Mouse (Mus musculus) retina, adult 2 months (tissue): Measurements from ENCODE around the gene Kcnn1.
A peak's percentile ranks its signal among the peaks of the same experiment; 100 is the strongest.
"Not testable (repeated sequence)": the region's sequence is repeated elsewhere in the genome, so short reads cannot be mapped to it uniquely, and the experiment has no call there.

ENCODE experiments used
- DNase-seq: peaks from one replicate; pipeline ENCODE4 v3.0.0-alpha.2; 2012; ENCODE audit warnings: low read depth, low spot score

Gene Kcnn1

GRCm38 (mm10) chr8:70843214-70843773 lies 19.8 kb downstream of the Kcnn1 start:
- no peak for DNase-seq

GRCm38 (mm10) chr8:70842484-70842883 lies 20.6 kb downstream of the Kcnn1 start:
- no peak for DNase-seq

GRCm38 (mm10) chr8:70841147-70842072 lies 21.6 kb downstream of the Kcnn1 start:
- peak; percentile 67 for DNase-seq

- DNase-seq = no peak
Measured at GRCm38 (mm10) chr8:70840590-70840989, 22.5 kb downstream of the Kcnn1 start.

GRCm38 (mm10) chr8:70839408-70840351 lies 23.4 kb downstream of the Kcnn1 start, which contains the start of gene Arrdc2:
Gene Arrdc2, minus strand, starts transcription at chr8:70839720.
- peak; percentile 98 for DNase-seq

- DNase-seq = no peak
Measured at GRCm38 (mm10) chr8:70838654-70839407, 24.2 kb downstream of the Kcnn1 start.

- DNase-seq = no peak
Measured at GRCm38 (mm10) chr8:70836666-70837065, 26.4 kb downstream of the Kcnn1 start.

DNA sequence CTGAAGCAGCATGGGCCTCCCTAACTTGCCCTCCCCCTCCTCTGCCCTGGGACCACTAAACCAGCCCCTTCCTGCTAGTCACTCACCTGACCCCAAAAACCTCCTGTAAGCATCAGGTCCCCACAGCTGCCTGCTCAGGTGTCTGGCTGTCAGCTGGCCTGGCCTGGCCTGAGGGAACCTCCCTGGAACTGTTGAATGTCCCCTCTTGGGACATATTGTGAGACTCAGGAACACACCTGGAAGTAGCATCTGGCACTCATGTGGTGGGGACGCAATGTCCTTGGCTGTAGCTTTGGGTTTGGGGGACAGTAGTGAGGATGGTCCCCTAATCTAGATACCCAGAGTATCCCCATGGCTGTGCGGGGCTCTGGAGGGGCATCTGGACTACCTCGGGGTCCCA lies 29.0 kb downstream of the Kcnn1 start:
- DNase-seq = no peak

GRCm38 (mm10) chr8:70833520-70833919 lies 29.5 kb downstream of the Kcnn1 start:
- no peak for DNase-seq

GRCm38 (mm10) chr8:70833018-70833482 lies 30.0 kb downstream of the Kcnn1 start:
- DNase-seq = no peak

DNA sequence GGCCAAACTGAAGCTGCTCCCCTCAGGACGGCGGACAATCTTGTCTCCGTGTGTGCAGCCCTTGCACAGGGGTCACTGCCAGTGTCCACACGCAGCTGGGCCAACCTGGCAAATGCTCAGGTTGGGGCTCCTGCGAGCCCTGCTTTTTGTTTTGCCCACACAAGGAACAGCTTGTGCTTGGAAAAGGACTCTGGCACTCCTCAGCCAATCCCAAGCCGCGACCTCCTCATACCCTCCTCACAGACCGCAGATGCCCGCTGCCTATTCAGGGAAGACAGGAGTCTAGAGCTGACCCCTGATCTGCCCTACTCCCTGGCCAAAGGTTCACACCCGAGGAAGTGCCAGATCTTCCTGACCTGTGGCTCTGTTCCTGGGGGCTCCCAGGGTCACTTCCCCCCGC lies 30.7 kb downstream of the Kcnn1 start:
- DNase-seq = no peak

GRCm38 (mm10) chr8:70831517-70831916 lies 31.5 kb downstream of the Kcnn1 start:
- DNase-seq = no peak

DNA sequence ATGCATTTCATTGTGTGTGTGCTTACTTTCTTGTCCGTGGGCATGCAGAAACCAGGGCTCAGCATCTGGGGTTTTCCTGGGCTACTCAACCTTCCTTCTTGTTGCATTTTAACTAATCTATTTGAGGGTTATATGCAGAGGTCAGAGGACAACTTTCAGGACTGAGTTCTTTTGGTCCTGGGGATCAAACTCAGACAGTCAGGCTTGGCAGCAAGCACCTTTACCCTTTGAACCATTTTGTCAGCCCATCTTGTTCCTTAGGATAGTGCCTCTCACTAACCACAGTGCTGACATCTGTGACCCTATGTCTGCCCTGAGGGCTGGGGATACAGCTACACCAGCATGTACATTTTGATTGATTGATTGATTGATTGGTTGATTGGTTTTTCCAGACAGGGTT lies 35.3 kb downstream of the Kcnn1 start:
- DNase-seq = no peak

DNA sequence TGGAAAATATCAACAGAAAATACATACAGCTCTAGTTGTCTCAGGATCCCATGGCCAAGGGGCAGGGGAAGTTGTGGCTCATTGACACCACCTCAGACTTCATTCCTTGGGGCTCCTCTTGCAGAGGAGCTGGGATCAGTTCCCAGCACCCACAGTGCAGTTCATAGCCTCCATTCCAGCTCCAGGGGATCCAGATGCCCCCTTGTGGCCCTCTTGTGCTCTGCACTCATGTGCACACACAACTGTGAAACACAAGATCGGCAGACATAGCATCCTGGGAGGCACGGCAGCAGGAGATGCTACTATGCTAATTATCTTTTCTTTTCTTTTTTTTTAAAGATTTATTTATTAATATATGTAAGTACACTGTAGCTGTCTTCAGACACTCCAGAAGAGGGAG lies 36.0 kb downstream of the Kcnn1 start:
- DNase-seq = no peak

DNA sequence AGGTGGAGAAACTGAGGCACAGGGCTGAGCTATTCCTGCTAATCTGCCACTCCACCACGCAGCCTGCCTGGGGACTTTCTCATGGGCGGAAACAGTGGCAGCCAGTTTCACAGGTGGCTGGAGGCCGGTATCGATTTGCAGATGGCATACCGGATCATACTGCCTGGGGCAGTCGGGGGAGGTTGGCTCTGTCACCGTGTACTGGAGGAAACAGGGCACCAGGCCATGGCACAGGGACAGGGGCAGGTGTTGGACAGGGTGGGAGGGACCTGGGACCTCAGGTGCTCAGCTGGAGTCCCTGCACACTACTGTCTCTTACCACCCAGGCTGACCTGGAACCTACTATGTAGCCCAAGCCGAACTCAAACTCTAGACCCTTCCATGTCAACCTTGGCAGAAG lies 37.2 kb downstream of the Kcnn1 start:
- no peak for DNase-seq

- DNase-seq = no peak
Measured at GRCm38 (mm10) chr8:70823802-70824201, 39.3 kb downstream of the Kcnn1 start.

DNA sequence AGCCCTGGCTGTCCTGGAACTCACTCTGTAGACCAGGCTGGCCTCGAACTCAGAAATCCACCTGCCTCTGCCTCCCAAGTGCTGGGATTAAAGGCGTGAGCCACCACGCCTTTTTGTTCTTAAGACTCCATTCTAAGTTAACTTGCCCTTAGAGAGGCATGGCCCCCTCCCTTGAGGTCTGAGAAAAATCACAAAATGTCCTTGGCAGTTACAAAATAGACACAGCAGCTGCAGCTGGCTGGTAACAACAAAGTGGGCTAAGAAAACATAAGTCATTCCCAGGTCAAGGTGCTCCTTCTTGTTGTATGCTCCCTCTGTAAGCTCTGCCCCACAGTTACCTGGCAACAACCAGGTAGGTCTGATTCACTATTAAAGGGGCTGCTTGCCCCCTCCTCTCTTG lies 40.5 kb downstream of the Kcnn1 start:
- DNase-seq = not testable (repeated sequence)

- no peak for DNase-seq
Measured at GRCm38 (mm10) chr8:70821992-70822391, 41.1 kb downstream of the Kcnn1 start.

DNA sequence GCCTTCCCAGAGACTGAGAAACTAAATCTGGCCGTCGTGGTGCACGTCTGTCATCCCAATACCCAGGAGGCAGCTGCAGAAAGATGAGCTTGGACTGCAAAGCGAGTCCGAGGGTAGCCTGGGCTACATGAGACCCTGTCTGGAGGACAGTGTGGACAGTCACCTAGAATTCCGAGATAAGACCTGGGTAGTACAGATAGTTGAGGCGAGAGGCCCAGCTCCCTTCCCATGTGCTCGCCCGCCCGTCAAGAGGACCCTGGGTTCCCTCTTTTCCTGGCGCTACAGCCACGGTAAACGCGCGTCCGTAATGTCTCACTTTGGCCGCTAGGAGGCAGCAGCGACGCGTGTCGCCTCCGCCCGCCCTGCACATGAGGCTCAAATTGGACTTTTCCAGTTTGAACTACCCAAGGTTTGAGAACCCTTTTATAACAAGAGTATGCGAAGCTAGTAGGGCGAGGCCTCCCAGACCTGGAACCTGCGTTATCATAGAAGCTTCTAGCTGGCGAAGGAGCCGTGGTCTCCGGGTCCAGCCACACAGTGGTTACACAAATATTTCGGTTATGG lies 41.6 kb downstream of the Kcnn1 start:
- DNase-seq = no peak

GRCm38 (mm10) chr8:70820101-70820935 lies 42.7 kb downstream of the Kcnn1 start:
- DNase-seq = no peak
